Mouse (Mus musculus) heart, postnatal 0 days (tissue): ENCODE results near the gene Hist1h1b.
"Not testable (repeated sequence)": the region's sequence is repeated elsewhere in the genome, so short reads cannot be mapped to it uniquely, and the experiment has no call there.

ENCODE experiments used
- CTCF ChIP-seq: IDR thresholded peaks from 2 replicates; pipeline ENCODE4 v1.5.1; 2016; ENCODE audit warnings: antibody characterized with exemption, control low read depth, low read depth
- EP300 ChIP-seq: IDR thresholded peaks from 2 replicates; pipeline ENCODE4 v1.6.1; 2016; ENCODE audit warnings: antibody characterized with exemption, low read depth

GRCm38 (mm10) chr13:21812092-21812491 is 31.7 kb upstream of the Hist1h1b start:
- TF ChIP-seq CTCF, EP300: not testable (repeated sequence)
